Mouse (Mus musculus) cerebellum, postnatal 25 days (tissue): ENCODE results near the gene Ktn1.

Experiments
- DNase-seq, 2 experiments: peaks; one replicate each; pipeline ENCODE4 v3.0.0; 2021; ENCODE audit warnings: mixed read lengths in 2 of 2

Gene Ktn1

DNA sequence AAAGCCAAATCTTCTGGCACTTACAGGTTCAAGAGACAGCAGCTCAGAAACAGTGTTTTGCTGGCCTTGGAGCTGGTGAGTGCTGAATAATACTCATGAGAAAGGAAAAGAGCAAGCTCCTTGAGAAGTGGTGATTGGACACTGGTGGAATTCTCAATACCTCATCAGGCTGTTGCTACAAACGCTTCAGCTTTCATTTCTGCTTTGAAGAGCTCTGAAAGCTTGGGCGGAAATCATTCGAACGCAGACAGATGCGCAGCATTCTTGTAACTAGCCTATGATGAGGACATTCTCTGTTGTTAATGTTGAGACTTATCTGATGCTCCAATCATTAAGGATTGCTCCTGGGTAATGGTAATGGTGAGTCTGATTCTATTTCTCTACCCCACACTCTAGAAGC, at the start of gene Ktn1:
Ktn1 (plus strand) TSS at position 231 of the 400 bp plus-strand sequence.
- DNase-seq = no peak

DNA sequence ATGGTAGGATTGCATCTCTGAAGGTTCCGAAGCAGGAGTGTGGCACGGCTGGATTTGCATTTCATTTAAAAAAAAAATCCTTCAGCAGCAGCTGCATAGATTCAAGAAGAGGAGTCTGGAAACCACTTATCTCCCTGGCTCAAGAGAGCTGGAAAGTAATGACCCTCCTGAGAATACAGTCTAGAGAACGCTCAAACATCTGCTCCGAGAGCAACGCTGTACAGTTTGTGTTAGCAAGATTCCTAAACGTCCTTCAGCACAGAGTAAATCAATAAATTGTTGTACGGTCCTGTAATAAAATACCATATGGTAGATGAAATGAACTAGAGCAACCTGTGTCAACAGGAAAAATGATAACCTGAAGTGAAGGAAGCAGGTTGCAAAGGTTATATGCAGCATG, 35.0 kb upstream of the Ktn1 start:
- DNase-seq = no peak

DNA sequence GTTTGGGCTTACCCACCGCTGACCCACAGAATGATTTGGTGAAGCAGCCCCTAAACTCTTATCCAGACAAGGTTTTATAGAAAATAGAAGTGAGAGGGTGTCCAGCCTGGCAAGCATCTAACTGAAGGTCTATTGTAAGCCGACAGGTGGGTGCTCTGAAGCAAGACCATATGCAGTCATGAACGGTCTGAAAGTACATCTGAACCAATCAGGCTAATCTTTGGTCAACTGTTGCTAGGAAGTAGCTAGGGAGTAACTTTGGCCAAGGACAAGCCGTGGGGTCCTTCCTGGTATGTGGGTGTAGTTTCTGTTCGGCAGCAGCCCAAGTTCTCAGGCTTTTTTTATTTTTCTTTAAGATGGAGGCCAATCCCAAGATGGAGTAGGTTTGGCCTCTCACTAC, 29.4 kb upstream of the Ktn1 start:
- no peak for DNase-seq

DNA sequence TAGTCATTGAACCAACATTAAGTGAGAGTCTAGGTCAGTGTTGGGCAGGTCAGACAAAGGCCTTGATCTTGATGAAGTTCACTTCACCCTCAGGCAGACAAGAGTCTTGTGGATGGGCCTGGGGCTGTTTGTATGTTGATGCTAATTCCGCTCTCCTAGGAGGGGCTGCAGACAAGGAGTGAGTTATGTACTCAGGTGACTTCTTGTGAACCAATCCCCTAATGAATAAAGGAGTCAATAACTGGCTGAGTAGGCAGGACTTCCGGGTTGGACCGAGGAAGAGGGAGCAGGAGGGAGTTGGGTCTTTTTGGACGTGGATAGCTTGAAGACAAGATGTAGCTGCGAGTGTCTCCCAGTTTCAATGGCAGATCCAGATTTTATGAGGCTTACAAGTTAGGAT, 26.3 kb upstream of the Ktn1 start:
- DNase-seq = no peak

DNA sequence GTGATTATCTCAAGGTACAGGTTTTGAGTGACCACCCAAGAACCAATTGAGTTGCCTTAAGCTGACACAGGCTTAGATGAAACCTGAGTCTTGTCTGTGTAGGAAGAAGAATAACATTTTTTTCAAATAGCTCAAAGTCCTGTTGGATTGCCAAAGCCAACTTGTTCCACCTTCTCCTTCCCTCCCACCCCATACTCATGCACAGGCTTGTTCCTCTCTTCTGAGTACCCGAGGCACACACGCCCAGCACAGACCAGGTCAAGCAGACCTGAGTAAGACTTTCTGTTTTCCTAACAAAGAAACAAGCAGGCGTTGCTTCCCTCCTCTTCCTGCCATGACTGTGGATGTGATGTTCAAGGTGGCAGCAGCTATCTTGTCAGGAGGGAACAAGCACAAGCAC, 23.4 kb upstream of the Ktn1 start:
- DNase-seq = no peak

DNA sequence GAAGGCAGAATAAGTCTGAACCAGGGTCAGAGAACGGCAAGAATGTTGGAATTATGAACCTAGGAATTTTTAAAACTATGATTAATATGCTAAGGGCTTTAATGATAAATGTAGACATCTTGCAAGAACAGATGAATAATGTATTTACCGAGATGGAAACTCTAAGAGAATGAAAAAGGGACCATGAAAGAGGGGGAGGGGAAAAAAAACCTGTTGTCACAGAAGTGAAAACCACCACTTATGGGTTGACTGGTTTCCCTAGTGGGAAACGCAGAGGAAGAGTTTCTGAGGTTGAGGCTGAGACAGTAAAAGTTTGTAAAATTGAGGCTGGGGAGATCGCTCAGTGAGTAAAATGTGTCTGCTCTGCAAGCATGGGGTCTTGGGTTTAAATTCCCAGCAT, 22.1 kb upstream of the Ktn1 start:
- no peak for DNase-seq

DNA sequence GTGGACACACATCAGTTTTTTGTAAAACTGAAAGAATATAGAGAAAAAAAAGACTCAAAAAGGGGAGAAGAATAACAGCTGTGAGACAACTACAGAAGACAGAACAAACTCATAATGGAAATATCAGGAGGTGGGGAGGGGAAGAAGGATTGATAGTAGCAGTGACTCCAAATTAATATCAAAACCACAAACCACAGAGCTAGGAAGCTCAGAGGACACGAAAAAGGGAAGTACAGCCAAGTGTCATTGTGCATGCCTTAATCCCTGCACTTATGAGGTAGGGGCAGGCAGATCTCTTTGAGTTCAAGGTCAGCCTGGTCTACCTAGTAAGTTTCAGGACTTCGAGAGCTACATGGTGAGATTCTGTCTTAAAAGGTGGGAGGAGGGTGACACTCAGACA, 21.4 kb upstream of the Ktn1 start:
- DNase-seq = no peak

DNA sequence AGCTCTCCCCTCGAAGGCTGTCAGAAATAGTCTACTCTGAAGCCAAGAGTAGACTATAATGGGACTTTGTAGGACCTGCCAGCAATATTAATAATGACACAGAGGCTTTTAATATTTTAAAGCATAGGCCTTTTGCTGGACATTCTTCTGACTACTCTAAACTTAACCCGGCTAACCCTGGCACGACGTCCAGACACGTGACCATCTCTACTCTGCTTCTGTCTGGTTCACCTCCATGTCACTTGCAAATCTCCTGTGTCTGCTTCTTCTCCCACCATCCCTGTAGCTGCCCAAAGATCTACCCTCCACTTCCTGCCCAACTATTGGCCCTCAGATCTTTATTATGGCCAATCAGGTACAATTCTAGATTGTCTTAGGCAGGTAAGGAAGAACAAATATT, 20.9 kb upstream of the Ktn1 start:
- no peak for DNase-seq

DNA sequence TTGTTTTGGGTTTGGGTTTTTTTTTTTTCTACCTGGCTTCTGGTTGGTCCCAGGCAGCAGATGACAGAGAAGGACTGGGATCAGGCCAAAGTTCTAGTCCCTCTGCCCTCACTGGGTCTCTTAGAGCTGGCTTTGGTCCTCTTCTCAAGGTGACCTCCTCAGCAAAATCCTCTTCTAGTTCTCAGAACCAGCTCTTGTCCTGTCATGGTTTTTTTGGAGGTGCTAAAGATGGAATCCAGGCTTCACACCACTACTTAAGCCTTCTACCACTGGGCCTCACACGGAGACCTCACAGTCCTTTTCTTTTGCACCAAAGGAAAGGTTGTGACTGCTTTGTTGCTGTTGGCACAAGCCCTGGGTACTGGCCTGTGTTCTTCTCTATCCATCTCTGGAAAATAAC, 15.8 kb upstream of the Ktn1 start:
- no peak for DNase-seq

DNA sequence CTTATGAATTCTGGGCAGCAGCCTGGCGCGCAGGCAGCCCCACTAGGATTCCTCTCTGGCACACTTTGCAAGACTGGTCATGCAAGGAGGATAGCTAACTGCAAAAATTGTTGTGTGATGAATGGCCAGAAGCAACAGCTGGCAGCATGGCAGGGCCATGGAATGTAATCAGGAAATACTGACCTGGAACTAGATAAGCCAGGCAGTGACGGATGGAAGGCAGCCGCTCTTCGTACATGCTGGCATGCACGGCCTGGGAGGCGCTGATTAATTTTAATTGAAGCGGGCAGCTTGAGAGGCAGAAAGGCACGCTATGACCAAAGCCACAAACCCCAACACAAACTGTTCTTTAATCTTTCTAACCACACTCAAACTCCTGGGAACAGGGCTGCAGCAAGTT, 13.8 kb upstream of the Ktn1 start:
- DNase-seq = peak in 1 of 2 experiments; percentile 8

DNA sequence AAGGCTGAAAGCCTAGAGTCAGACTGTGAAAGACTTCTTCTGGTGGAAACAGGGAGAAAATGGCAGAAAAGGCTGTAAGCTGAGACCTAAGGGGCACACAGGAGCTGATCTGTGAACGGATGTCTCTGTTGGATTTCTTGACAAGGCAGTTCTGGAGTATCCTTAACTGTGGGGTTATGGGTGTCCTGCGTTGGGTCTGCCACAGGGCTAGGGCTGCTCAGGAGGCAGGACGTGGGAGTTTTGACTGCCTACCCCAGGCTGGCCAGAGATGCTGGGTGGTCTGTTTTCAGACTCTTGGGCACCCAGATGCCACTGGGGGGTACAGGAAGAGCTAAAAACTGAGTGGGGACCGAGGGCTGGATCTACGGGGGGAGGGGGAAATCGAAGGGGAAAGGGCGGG, 13.4 kb upstream of the Ktn1 start:
- no peak for DNase-seq

DNA sequence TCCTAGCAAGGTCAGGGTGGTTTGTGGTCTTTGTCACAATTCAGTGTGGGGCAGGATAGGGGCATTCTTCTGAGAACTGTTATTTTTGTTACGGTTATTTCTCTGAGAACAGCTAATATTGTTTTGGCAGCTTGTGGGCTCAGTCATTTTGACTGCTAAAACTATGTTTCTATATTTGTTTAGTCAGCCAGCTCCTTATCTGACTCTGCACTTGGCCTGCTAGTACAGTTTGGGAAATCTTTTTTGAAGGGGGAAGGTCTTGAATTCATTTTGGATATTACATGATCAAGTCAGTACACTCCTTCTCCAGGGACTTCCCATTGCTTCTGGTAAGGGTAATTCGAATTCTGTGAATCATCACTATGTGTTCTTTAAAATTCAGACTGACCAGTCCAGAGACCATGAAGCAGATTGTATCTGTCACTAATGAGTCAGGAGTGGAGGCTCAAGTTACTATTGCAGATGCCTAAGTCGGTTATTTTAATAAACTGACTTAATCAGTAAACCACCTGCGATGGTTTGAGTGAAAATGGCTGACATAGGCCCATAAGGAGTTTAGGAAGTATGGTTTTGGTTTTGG, 9.8 kb upstream of the Ktn1 start:
- no peak for DNase-seq

DNA sequence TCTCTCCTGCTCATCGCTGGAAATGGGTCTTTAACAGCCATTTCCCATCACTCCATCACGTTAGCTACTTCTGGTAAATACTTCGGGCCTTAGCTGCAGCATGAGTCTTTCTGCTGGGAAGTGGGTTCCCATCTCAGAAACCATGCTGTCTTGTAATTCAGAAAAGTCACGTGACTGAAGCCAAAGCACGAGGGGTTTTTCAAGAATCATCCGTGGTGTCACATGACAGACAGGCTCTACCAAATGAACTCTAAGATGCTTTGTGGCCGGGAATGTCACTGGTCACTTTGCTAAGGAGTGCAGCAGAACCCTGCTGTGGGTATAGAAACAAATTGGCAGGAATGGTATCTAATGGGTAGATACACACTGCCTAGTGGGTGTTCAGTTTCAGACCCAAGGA, 2.6 kb upstream of the Ktn1 start:
- no peak for DNase-seq

DNA sequence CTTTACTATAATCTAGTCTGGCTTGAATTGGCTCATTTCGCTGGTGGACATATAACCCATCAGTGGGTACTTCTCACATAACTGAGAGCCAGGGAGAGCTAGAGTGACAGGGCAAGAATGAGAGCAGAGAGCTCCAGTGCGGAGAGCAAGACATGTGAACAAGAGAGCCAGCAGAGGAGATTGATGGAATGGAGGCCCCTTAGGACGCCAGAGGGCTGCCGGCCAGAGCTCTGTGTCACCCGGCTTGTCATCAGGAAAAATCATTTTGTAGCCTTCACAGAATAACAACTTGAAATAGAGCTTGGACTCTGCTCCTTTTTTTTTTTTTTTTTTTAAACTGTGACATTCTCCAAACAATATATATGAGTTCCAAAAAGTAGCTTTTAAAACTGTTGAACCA, 2.0 kb upstream of the Ktn1 start:
- DNase-seq = no peak

DNA sequence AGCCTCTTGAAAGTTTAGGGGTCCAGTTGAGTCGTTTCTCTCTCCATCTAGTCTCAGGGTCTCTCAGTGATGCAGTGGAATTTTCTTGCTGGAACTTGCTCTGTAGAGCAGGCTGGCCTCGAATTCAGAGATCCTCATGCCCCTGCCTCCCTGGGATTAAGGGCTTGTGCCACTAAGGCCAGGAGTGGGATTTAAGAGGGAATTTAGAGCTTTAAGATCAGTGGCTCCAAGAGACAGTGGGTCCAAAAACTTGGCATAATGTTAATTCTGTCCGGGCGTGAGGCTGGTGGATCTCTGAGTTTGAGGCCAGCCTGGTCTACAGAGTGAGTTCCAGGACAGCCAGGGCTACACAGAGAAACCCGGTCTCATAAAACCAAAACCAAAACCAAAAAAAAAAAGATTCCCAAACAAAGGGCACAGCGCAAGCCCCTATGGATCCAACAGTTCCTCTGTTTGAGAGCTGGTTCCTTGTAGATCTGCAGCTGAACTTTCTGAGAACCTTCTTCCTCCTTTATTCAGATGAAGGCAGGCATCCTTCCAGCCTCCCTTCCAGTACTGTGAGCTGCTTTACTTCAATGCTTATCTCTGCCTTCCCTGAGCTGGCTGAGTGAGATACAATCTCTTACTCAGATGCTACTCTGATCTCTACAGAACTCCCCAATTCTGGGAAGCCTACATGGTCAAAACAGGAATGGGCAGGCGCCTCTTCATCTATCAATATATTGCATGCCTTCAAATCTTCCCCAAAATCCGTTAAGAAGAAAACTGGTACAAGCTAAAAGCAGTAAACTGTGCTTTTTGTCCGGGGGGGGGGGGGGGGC, 1.3 kb upstream of the Ktn1 start:
- DNase-seq = no peak

DNA sequence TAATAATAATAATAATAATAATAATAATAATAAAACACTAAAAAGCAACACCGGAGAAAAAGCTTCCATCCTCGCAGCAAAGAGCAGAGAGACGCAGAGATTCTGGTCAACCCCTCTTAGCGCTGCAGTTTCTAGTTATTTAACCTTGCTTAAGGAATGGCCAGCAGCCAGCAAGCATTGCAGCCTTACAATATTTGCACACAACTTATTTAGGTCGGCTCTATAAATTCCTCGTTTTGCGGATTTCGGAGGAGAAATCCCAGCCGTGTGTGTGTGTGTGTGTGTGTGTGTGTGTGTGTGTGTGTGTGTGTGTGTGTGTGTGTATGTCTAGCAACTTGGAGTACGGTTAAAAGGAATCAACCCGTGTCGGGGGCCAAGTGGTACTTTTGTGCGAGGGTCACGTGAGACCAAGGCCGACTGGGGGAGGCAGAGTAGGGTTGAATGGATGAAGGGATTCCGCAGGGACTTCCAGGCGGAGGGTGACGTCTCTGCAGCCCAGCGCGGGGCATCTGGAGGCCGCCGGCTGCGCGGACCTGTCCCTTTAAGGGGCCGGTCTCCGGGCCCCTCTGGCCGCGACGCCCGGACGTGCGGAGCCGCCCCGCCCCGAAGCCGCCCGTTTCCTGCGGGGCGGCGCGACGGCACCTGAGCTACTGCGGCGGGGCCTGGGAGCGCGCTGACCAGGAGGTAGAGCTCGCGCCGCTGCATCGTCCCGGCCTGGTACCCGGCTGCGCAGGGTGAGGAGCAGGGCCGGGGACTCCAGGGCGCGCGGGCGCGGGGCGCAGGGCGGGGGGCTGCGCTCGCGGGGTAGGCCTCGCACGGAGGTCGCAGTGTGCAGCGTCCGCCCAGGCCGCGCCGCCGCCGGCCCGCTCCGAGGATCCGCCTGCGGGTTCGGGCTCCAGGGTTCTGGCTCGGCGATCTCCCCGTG, 720 bp downstream of the Ktn1 start:
- DNase-seq = peak; percentile 87 to 89

DNA sequence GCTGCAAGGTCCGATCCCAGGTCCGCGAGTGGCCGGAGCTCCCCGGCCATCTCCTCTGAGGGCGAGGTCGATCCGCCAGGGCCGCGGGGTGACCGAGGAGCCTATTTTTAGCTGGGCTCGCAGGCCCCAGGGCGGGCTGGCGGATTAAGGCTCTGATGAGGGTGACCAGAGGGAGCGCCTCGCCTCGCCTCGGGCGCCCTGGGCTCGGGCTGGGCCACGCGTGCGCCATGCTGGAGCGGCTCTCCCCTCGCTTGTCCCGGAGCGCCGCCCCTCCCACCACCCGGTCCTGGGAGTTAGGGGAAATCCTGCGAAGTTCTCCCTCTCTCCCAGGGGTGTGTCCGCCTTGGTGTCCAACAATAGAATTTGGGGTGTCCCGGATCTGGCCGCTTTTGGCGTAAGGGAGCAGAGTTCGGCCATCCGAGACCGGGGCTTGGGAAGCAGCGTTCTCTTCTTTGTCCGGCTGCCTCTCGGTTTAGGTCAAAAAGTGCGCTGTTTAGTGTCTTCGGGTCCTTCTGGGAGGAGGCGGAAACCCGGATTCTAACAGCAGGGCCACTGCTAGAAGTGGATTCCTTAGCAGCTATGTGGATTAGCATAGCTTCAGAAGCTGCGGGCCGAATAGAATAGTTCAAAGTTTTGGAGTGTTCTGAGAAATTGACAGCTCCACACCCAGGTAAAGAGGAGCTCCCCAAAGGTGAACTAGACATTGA, 1.5 kb downstream of the Ktn1 start:
- peak in 1 of 2 experiments; percentile 74 for DNase-seq

DNA sequence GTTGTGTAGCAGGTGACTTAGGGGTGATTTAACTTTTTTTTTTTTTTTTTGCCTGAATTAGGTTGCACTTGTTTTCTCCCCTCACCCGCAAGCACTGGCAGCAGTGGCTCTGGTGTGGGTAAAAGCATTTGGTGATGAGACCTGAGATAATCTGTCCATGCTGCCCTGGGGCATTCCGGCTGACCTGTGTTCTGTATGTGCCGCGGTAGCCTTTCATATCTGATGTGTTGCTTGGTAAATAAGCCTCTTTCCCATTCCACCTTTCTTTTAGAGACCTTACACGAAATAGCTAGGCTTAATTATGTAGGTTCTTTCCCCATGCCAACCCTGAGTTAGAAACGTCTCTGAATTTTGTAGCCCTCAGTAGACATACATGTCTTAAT, 2.1 kb downstream of the Ktn1 start:
- peak in 1 of 2 experiments; percentile 14 for DNase-seq

DNA sequence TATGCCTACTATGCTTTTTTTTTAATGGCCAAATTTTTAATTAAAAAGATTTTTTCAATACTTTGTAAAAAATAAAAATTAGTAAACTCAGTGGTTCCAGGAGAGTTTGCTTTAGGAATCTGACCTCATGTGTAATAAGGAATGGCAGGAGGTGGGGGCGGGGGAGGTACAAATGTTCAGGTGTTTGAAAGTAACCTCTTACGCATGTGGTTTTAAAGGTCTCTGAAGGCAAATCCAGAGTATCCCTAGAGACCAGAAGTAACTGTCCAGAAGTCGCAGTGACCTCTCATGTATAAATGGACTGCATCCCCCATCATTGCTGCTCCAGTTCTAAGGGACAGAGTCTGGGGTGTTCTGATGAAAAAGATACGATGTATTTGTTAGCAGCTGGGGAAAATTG, 3.0 kb downstream of the Ktn1 start:
- no peak for DNase-seq

DNA sequence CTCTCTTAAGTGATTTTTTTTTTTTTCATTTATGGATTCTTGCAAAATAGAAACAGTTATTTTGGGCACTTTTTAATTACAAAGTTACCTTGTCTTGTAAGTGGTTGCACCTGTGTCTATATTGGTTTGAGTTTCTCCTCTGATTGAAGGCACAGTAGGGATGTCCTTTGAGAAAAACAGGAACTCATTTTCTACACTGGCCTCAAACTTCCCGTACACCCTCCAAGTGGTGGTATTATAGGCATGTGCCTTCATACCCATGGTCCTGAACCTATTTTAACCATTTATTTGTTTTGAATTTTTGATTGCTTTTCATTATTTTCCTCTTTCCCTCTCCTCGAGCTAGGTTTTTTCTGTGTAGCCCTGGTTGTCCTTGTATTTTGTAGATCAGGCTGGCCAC, 7.2 kb downstream of the Ktn1 start:
- DNase-seq = no peak

DNA sequence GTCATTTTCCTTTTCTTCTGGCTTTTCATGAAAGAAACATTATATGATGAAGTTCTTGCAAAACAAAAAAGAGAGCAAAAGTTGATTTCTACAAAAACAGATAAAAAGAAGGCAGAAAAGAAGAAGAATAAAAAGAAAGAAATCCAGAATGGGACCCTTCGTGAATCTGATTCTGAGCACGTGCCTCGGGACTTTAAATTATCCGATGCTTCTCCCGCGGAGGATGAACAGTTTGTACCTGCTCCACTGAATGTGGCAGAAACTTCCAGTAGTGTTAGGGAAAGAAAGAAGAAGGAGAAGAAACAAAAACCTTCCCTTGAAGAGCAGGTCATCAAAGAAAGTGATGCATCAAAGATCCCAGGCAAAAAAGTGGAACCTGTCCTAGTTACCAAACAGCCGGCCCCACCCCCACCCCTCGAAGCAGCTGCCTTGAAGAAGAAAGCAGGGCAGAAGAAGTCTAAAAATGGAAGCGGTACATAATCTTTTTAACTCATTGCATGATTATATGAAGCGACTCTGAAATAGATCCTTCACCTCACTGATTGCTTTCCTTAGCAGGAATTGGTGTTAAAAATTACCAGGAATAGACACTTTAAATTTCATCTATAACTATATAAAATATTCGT, 15.7 kb downstream of the Ktn1 start:
- no peak for DNase-seq

DNA sequence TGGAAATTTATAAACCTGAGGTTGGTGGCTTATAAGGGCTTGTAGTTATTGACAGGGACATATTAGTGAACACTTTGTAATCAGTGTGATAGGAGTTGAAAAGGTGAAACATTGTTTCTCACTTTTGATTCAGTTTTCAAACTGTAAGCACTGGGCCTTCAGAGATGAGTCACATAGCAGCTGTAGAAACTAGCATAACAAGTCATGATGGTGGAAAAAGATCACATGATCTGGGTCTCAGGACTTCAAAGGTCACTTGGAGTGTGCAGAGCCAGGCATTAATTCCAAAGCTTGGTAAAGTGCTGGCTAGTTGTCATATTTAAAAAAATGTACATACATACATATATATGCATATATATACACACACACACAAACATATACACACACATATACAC, 16.2 kb downstream of the Ktn1 start:
- DNase-seq = no peak
